Mouse (Mus musculus) midbrain, postnatal 0 days (tissue): Measurements from ENCODE around the gene Pgk1. TPM values are rescaled to one million over a fixed set of nuclear protein-coding genes. Genes with fewer than 3 reads are reported as not detected.

Experiments used
- ATAC-seq: fragments of 200-750 bp; cut with Nextera tagmentation; 2 replicates; pipeline ENCODE4 v1.8.0; 2017; ENCODE audit warnings: moderate number of reproducible peaks, mild to moderate bottlenecking, moderate TSS enrichment, moderate library complexity; ENCODE audit not compliant: low FRiP score
- DNase-seq: peaks from one replicate; pipeline ENCODE4 v3.0.0-alpha.2; 2015; ENCODE audit warnings: low spot score
- H3K27ac ChIP-seq: fragments of 300-500 bp; sonication (generic); 2 replicates; pipeline ENCODE4 v1.5.1; 2014; ENCODE audit warnings: low read depth, mild to moderate bottlenecking, low read length, mixed read lengths
- H3K27me3 ChIP-seq: fragments of 300-500 bp; sonication (generic); 2 replicates; pipeline ENCODE4 v1.6.1; 2014; ENCODE audit warnings: low read length, control low read depth, mixed read lengths; ENCODE audit not compliant: insufficient read depth
- H3K36me3 ChIP-seq: fragments of 300-500 bp; sonication (generic); 2 replicates; pipeline ENCODE4 v1.6.1; 2014; ENCODE audit warnings: low read length, control low read depth, mixed read lengths; ENCODE audit not compliant: insufficient read depth
- H3K4me1 ChIP-seq: fragments of 300-500 bp; sonication (generic); 2 replicates; pipeline ENCODE4 v1.6.1; 2014; ENCODE audit warnings: mild to moderate bottlenecking, control low read depth, antibody characterized with exemption, low read length, mixed read lengths; ENCODE audit not compliant: insufficient read depth
- H3K4me2 ChIP-seq: fragments of 300-500 bp; sonication (generic); 2 replicates; pipeline ENCODE4 v1.6.1; 2014; ENCODE audit warnings: low read depth, mild to moderate bottlenecking, low read length, mixed read lengths; ENCODE audit not compliant: poor library complexity, severe bottlenecking
- H3K4me3 ChIP-seq: fragments of 300-500 bp; sonication (generic); 2 replicates; pipeline ENCODE4 v1.5.1; 2014; ENCODE audit warnings: low read depth, mild to moderate bottlenecking, low read length, moderate library complexity
- H3K9ac ChIP-seq: fragments of 300-500 bp; sonication (generic); replicated peaks from 2 replicates; pipeline ENCODE4 v1.6.1; 2014; ENCODE audit warnings: mild to moderate bottlenecking, low read length, moderate library complexity, mixed read lengths; ENCODE audit not compliant: poor library complexity, severe bottlenecking
- H3K9me3 ChIP-seq: fragments of 300-500 bp; sonication (generic); 2 replicates; pipeline ENCODE4 v1.6.1; 2016; ENCODE audit warnings: low read length, control low read depth
- CTCF ChIP-seq: IDR thresholded peaks from 2 replicates; pipeline ENCODE4 v1.5.1; 2016; ENCODE audit warnings: antibody characterized with exemption, mild to moderate bottlenecking
- WGBS: fragments of 180-500 bp; shearing (Covaris S2); extraction: QIAGEN DNeasy Blood & Tissue Kit; methylation state at CpG from one replicate; pipeline ENCODE4 v1.1.7; 2014; 5-methylcytosine and 5-hydroxymethylcytosine counted together
- polyA plus RNA-seq: library from polyadenylated mRNA; unstranded; fragments of >200 nt; fragmentation: Nextera tagmentation; extraction: Ambion mirVana; gene quantifications from 2 replicates; pipeline ENCODE4 v1.2.1, GENCODE M21; 2015
- total RNA-seq: library from RNA; depleted of rRNA; stranded (reverse); fragments of >200 nt; gene quantifications from 2 replicates; pipeline ENCODE4 v1.2.3, GENCODE M21; 2014; rRNA removed

Pgk1 gene
- total and polyA plus RNA-seq, 2 experiments from 2014 or later = 201 to 253 TPM

- peak within 1 kb of the TSS; percentile 54 for H3K4me3 ChIP-seq
- no peaks in the 10 kb centered on the region for H3K9me3 ChIP-seq
- no peaks in the 10 kb centered on the region for H3K36me3 ChIP-seq
- peak within 1 kb of the TSS; percentile 90; the same call in 1 of the 2 replicates for H3K27ac ChIP-seq
- 89% methylated on average over 25 of the region's 25 CpGs for WGBS
- H3K4me2 ChIP-seq = peak within 1 kb of the TSS; percentile 43
- no peak within 1 kb of the TSS for H3K9ac ChIP-seq
- no peak for DNase-seq
- no peak for TF ChIP-seq CTCF
- no peak for ATAC-seq
- H3K4me1 ChIP-seq = no peaks in the 10 kb centered on the region
- H3K27me3 ChIP-seq = no peaks in the 10 kb centered on the region
Measured at GRCm38 (mm10) chrX:106221058-106221457, 34.2 kb downstream of the Pgk1 start, which contains the start of gene Taf9b. Taf9b (minus strand) TSS chrX:106221158.

Other genes with a start within 250 kb of the Pgk1 start
- gene Magt1, start 175.2 kb upstream of the Pgk1 start, total RNA-seq = 16.5 and 23.6 TPM in 2 replicates
- gene Magt1, start 175.2 kb upstream of the Pgk1 start, polyA plus RNA-seq = 14.5 and 14.8 TPM in 2 replicates
- gene Cox7b, start 171.4 kb upstream of the Pgk1 start, total RNA-seq = 205 and 219 TPM in 2 replicates
- 481 and 513 TPM in 2 replicates for gene Cox7b, start 171.4 kb upstream of the Pgk1 start, polyA plus RNA-seq
- 10.0 and 12.2 TPM in 2 replicates for gene Atp7a, start 159.8 kb upstream of the Pgk1 start, total RNA-seq
- gene Atp7a, start 159.8 kb upstream of the Pgk1 start, polyA plus RNA-seq = 6.8 and 7.0 TPM in 2 replicates
- 0.71 and 1.0 TPM in 2 replicates for gene Tlr13, start 43.9 kb upstream of the Pgk1 start, total RNA-seq
- gene Tlr13, start 43.9 kb upstream of the Pgk1 start, polyA plus RNA-seq = 0.33 and 0.35 TPM in 2 replicates
- 17.5 and 23.2 TPM in 2 replicates for gene Taf9b, start 34.1 kb downstream of the Pgk1 start, total RNA-seq
- 23.1 and 24.5 TPM in 2 replicates for gene Taf9b, start 34.1 kb downstream of the Pgk1 start, polyA plus RNA-seq
- gene Fnd3c2, start 68.3 kb downstream of the Pgk1 start, total RNA-seq = not detected in 2 replicates
- not detected in 2 replicates for gene Fnd3c2, start 68.3 kb downstream of the Pgk1 start, polyA plus RNA-seq